Mouse (Mus musculus) heart, adult 2 months (tissue): ENCODE results near the gene Lhx4. TPM values are rescaled to one million over a fixed set of nuclear protein-coding genes. Genes with fewer than 3 reads are reported as not detected.

Source experiments
- DNase-seq, 2 experiments: peaks; one replicate each; pipeline ENCODE4 v3.0.0; 2021
- H3K27ac ChIP-seq: fragments of 200-600 bp; 2 replicates; pipeline ENCODE4 v1.8.1; 2022
- H3K27me3 ChIP-seq: fragments of 200-500 bp; 2 replicates; pipeline ENCODE4 v1.6.1; 2012; ENCODE audit warnings: mild to moderate bottlenecking, low read length, inconsistent platforms, mixed read lengths; ENCODE audit not compliant: control insufficient read depth, insufficient read depth
- H3K36me3 ChIP-seq: fragments of 200-500 bp; 2 replicates; pipeline ENCODE4 v1.6.1; 2012; ENCODE audit warnings: low read length, inconsistent platforms; ENCODE audit not compliant: control insufficient read depth, insufficient read depth
- H3K4me1 ChIP-seq: fragments of 200-500 bp; 2 replicates; pipeline ENCODE4 v1.6.1; 2011; ENCODE audit warnings: low read length; ENCODE audit not compliant: control insufficient read depth, insufficient read depth
- H3K4me3 ChIP-seq: fragments of 200-600 bp; 2 replicates; pipeline ENCODE4 v1.8.1; 2022
- H3K79me2 ChIP-seq: fragments of 200-500 bp; replicated peaks from 2 replicates; pipeline ENCODE4 v1.6.1; 2012; ENCODE audit warnings: mild to moderate bottlenecking, inconsistent platforms, low read length, moderate library complexity, mixed read lengths; ENCODE audit not compliant: control insufficient read depth, insufficient read depth
- H3K9ac ChIP-seq: fragments of 200-500 bp; 2 replicates; pipeline ENCODE4 v1.6.1; 2012; ENCODE audit warnings: low read depth, mild to moderate bottlenecking, control low read depth, inconsistent platforms, low read length, mixed read lengths
- CTCF ChIP-seq: fragments of 200-600 bp; IDR thresholded peaks from 2 replicates; pipeline ENCODE4 v1.8.1; 2022; ENCODE audit warnings: antibody characterized with exemption, mild to moderate bottlenecking, moderate library complexity
- EP300 ChIP-seq: fragments of 200-500 bp; IDR thresholded peaks from 2 replicates; pipeline ENCODE4 v1.6.1; 2011; ENCODE audit warnings: low read depth, low read length, control low read depth; ENCODE audit not compliant: insufficient read depth
- POLR2A ChIP-seq: fragments of 200-500 bp; IDR thresholded peaks from 2 replicates; pipeline ENCODE4 v1.6.1; 2011; ENCODE audit warnings: mild to moderate bottlenecking, low read depth, low read length, control low read depth; ENCODE audit not compliant: insufficient read depth
- WGBS: fragments of 180-500 bp; shearing (Covaris S2); methylation state at CpG from one replicate; pipeline ENCODE4 v1.1.7; 2018; 5-methylcytosine and 5-hydroxymethylcytosine counted together
- intact Hi-C: fragments of 180-260 bp; cut with DNase I; formaldehyde crosslinking; loops from one replicate; pipeline ENCODE4 v1.15.1; 2025
- long read RNA-seq: library from polyadenylated mRNA; stranded (forward); transcript quantifications from one replicate; pipeline ENCODE4 v2.0.0, GENCODE M21; 2021
- polyA plus RNA-seq: library from polyadenylated mRNA; depleted of rRNA; stranded (reverse); fragments of >200 nt; gene quantifications from 2 replicates; pipeline ENCODE4 v1.2.3, GENCODE M21; 2012; rRNA removed
- total RNA-seq, 2 experiments: library from RNA; stranded (reverse); gene quantifications; 2 replicates each; pipeline ENCODE4 v1.2.3; 2021

Gene Lhx4
- total RNA-seq: not detected
- polyA plus RNA-seq: not detected in 2 replicates
- long read RNA-seq: 0 reads

GRCm38 (mm10) chr1:155751484-155752255, at the start of gene Lhx4:
Gene Lhx4, minus strand, starts transcription at chr1:155751684.
- Histone ChIP-seq H3K9ac (no peak within 1 kb of the TSS), H3K27me3 (peaks cover 12% of the 10 kb centered on the region), H3K4me1 (no peaks in the 10 kb centered on the region), H3K36me3 (no peaks in the 10 kb centered on the region), H3K27ac (no peak within 1 kb of the TSS), H3K79me2 (no peaks in the 10 kb centered on the region), H3K4me3 (no peak within 1 kb of the TSS)
- 62% methylated on average over 6 of the region's 6 CpGs for WGBS
- no peak for TF ChIP-seq CTCF
- no peak for TF ChIP-seq EP300
- intact Hi-C loops: no loop called here
- DNase-seq: no peak

- intact Hi-C loops: loop anchor here (5.0 kb wide), 1 partner anchor 44 kb away; no protein-coding TSS in a partner anchor
- H3K27ac ChIP-seq: no peak overlapping the region
- DNase-seq: no peak
- H3K27me3 ChIP-seq: no peaks in the 10 kb centered on the region
- 0 out of 2 replicates have a peak, but pooled peaks cover 2% of the 10 kb centered on the region for H3K79me2 ChIP-seq
- H3K36me3 ChIP-seq: no peaks in the 10 kb centered on the region
- peaks cover 3% of the 10 kb centered on the region for H3K4me1 ChIP-seq
- no peak overlapping the region for H3K4me3 ChIP-seq
- no peak overlapping the region for H3K9ac ChIP-seq
- 94% methylated on average over 4 of the region's 4 CpGs for WGBS
- TF ChIP-seq EP300: no peak
- no peak for TF ChIP-seq POLR2A
- TF ChIP-seq CTCF: no peak
These were observed 46.5 kb upstream of the Lhx4 start for GRCm38 (mm10) chr1:155798000-155798399.

GRCm38 (mm10) chr1:155797425-155797824, 45.9 kb upstream of the Lhx4 start:
- no peak for DNase-seq

GRCm38 (mm10) chr1:155796757-155797405, 45.4 kb upstream of the Lhx4 start:
- Histone ChIP-seq H3K36me3 (no peaks in the 10 kb centered on the region), H3K9ac (no peak overlapping the region), H3K27ac (no peak overlapping the region), H3K27me3 (no peaks in the 10 kb centered on the region), H3K79me2 (0 out of 2 replicates have a peak, but pooled peaks cover 2% of the 10 kb centered on the region), H3K4me3 (no peak overlapping the region), H3K4me1 (peaks cover 3% of the 10 kb centered on the region)
- DNase-seq: no peak
- intact Hi-C loops: loop anchor here (5.0 kb wide), 1 partner anchor 45 kb away; no protein-coding TSS in a partner anchor
- 59% methylated on average over 11 of the region's 11 CpGs for WGBS
- TF ChIP-seq CTCF (no peak), EP300 (no peak), POLR2A (no peak)

More at GRCm38 (mm10) chr1:155797425-155797824, 45.9 kb upstream of the Lhx4 start:
- peaks cover 3% of the 10 kb centered on the region for H3K4me1 ChIP-seq
- no peaks in the 10 kb centered on the region for H3K27me3 ChIP-seq
- no peak overlapping the region for H3K4me3 ChIP-seq
- no peak overlapping the region for H3K9ac ChIP-seq
- TF ChIP-seq POLR2A (no peak), CTCF (no peak), EP300 (no peak)
- no peak overlapping the region for H3K27ac ChIP-seq
- intact Hi-C loops: loop anchor here (5.0 kb wide), 1 partner anchor 45 kb away; no protein-coding TSS in a partner anchor
- H3K36me3 ChIP-seq: no peaks in the 10 kb centered on the region
- 31% methylated on average over 4 of the region's 4 CpGs for WGBS
- 0 out of 2 replicates have a peak, but pooled peaks cover 2% of the 10 kb centered on the region for H3K79me2 ChIP-seq

- Histone ChIP-seq H3K4me3 (no peak overlapping the region), H3K27ac (no peak overlapping the region), H3K27me3 (no peaks in the 10 kb centered on the region), H3K79me2 (no peaks in the 10 kb centered on the region), H3K4me1 (peaks cover 3% of the 10 kb centered on the region), H3K9ac (no peak overlapping the region), H3K36me3 (no peaks in the 10 kb centered on the region)
- WGBS: 72% methylated on average over 5 of the region's 5 CpGs
- DNase-seq: peak in 1 of 2 experiments; percentile 17
- TF ChIP-seq CTCF (no peak), EP300 (no peak), POLR2A (no peak)
- intact Hi-C loops: loop anchor here (5.0 kb wide), 1 partner anchor 46 kb away; no protein-coding TSS in a partner anchor
These were observed 44.3 kb upstream of the Lhx4 start for GRCm38 (mm10) chr1:155795791-155796233.
